Mouse (Mus musculus): ENCODE measurements around the gene Asns. TPM values are rescaled to one million over a fixed set of nuclear protein-coding genes. Genes with fewer than 3 reads are reported as not detected.

Asns gene
- polyA plus RNA-seq (2012; ENCODE audit: insufficient read depth, low replicate concordance): 5.1 and 28.9 TPM in 2 replicates

- peaks cover 24% of the 10 kb centered on the region for H3K36me3 ChIP-seq (replicated peaks; ENCODE audit: low read length)
- peak within 1 kb of the TSS; percentile 94 for H3K4me3 ChIP-seq (replicated peaks)
- no peak for TF ChIP-seq FLI1 (IDR thresholded peaks at IDR 0.05; ENCODE audit: low read length)
- no peak for TF ChIP-seq GATA1 (IDR thresholded peaks at IDR 0.05; ENCODE audit: borderline replicate concordance, low read length)
- no peaks in the 10 kb centered on the region for H3K9me3 ChIP-seq
- H3K27me3 ChIP-seq (replicated peaks): peaks cover 4% of the 10 kb centered on the region
- H3K4me1 ChIP-seq: peaks cover 67% of the 10 kb centered on the region
Observed at GRCm38 (mm10) chr6:7692884-7693585, at the start of gene Asns. TSS of gene Asns (minus strand) at chr6:7693254.

GRCm38 (mm10) chr6:7741721-7742120, 48.7 kb upstream of the Asns start:
- H3K4me1 ChIP-seq: peaks cover 30% of the 10 kb centered on the region
- H3K27me3 ChIP-seq (replicated peaks): no peaks in the 10 kb centered on the region
- TF ChIP-seq FLI1 (IDR thresholded peaks at IDR 0.05; ENCODE audit: low read length) (no peak), GATA1 (IDR thresholded peaks at IDR 0.05; ENCODE audit: borderline replicate concordance, low read length) (no peak)

GRCm38 (mm10) chr6:7737842-7738241, 44.8 kb upstream of the Asns start:
- Histone ChIP-seq H3K9me3 (peaks cover 7% of the 10 kb centered on the region; the same call in 1 of the 2 replicates), H3K4me3 (replicated peaks) (no peak overlapping the region), H3K4me1 (peaks cover 35% of the 10 kb centered on the region), H3K36me3 (replicated peaks; ENCODE audit: low read length) (peaks cover 7% of the 10 kb centered on the region), H3K27me3 (replicated peaks) (no peaks in the 10 kb centered on the region)
- no peak for TF ChIP-seq FLI1 (IDR thresholded peaks at IDR 0.05; ENCODE audit: low read length)
- no peak for TF ChIP-seq GATA1 (IDR thresholded peaks at IDR 0.05; ENCODE audit: borderline replicate concordance, low read length)

More at GRCm38 (mm10) chr6:7741721-7742120, 48.7 kb upstream of the Asns start:
- no peak overlapping the region for H3K4me3 ChIP-seq (replicated peaks)
- H3K36me3 ChIP-seq (replicated peaks; ENCODE audit: low read length): peaks cover 7% of the 10 kb centered on the region
- peaks cover 7% of the 10 kb centered on the region; the same call in 1 of the 2 replicates for H3K9me3 ChIP-seq

GRCm38 (mm10) chr6:7732754-7733708, 40.0 kb upstream of the Asns start:
- Histone ChIP-seq H3K4me3 (replicated peaks) (no peak overlapping the region), H3K27me3 (replicated peaks) (no peaks in the 10 kb centered on the region), H3K36me3 (replicated peaks; ENCODE audit: low read length) (peaks cover 2% of the 10 kb centered on the region), H3K9me3 (peaks cover 23% of the 10 kb centered on the region), H3K4me1 (peaks cover 21% of the 10 kb centered on the region)
- TF ChIP-seq GATA1 (IDR thresholded peaks at IDR 0.05; ENCODE audit: borderline replicate concordance, low read length): no peak
- no peak for TF ChIP-seq FLI1 (IDR thresholded peaks at IDR 0.05; ENCODE audit: low read length)

- no peak for TF ChIP-seq FLI1 (IDR thresholded peaks at IDR 0.05; ENCODE audit: low read length)
- no peak for TF ChIP-seq GATA1 (IDR thresholded peaks at IDR 0.05; ENCODE audit: borderline replicate concordance, low read length)
- peaks cover 22% of the 10 kb centered on the region for H3K9me3 ChIP-seq
- H3K4me1 ChIP-seq: peaks cover 21% of the 10 kb centered on the region
- no peaks in the 10 kb centered on the region for H3K27me3 ChIP-seq (replicated peaks)
- no peaks in the 10 kb centered on the region for H3K36me3 ChIP-seq (replicated peaks; ENCODE audit: low read length)
- no peak overlapping the region for H3K4me3 ChIP-seq (replicated peaks)
Observed at GRCm38 (mm10) chr6:7732097-7732496, 39.0 kb upstream of the Asns start.

GRCm38 (mm10) chr6:7729128-7729527, 36.1 kb upstream of the Asns start:
- Histone ChIP-seq H3K9me3 (peaks cover 22% of the 10 kb centered on the region), H3K27me3 (replicated peaks) (no peaks in the 10 kb centered on the region), H3K4me3 (replicated peaks) (no peak overlapping the region), H3K36me3 (replicated peaks; ENCODE audit: low read length) (no peaks in the 10 kb centered on the region), H3K4me1 (peaks cover 10% of the 10 kb centered on the region)
- no peak for TF ChIP-seq FLI1 (IDR thresholded peaks at IDR 0.05; ENCODE audit: low read length)
- no peak for TF ChIP-seq GATA1 (IDR thresholded peaks at IDR 0.05; ENCODE audit: borderline replicate concordance, low read length)

- TF ChIP-seq FLI1 (IDR thresholded peaks at IDR 0.05; ENCODE audit: low read length) (no peak), GATA1 (IDR thresholded peaks at IDR 0.05; ENCODE audit: borderline replicate concordance, low read length) (no peak)
- peaks cover 1% of the 10 kb centered on the region for H3K4me1 ChIP-seq
- H3K4me3 ChIP-seq (replicated peaks): no peak overlapping the region
- peaks cover 22% of the 10 kb centered on the region for H3K9me3 ChIP-seq
- no peaks in the 10 kb centered on the region for H3K36me3 ChIP-seq (replicated peaks; ENCODE audit: low read length)
- no peaks in the 10 kb centered on the region for H3K27me3 ChIP-seq (replicated peaks)
Observed at GRCm38 (mm10) chr6:7728241-7728640, 35.2 kb upstream of the Asns start.

GRCm38 (mm10) chr6:7716236-7716635, 23.2 kb upstream of the Asns start:
- no peaks in the 10 kb centered on the region for H3K27me3 ChIP-seq (replicated peaks)
- TF ChIP-seq GATA1 (IDR thresholded peaks at IDR 0.05; ENCODE audit: borderline replicate concordance, low read length): no peak
- TF ChIP-seq FLI1 (IDR thresholded peaks at IDR 0.05; ENCODE audit: low read length): no peak
- no peaks in the 10 kb centered on the region for H3K9me3 ChIP-seq
- no peaks in the 10 kb centered on the region for H3K36me3 ChIP-seq (replicated peaks; ENCODE audit: low read length)
- no peaks in the 10 kb centered on the region for H3K4me1 ChIP-seq
- no peak overlapping the region for H3K4me3 ChIP-seq (replicated peaks)

GRCm38 (mm10) chr6:7714230-7714629, 21.2 kb upstream of the Asns start:
- TF ChIP-seq FLI1 (IDR thresholded peaks at IDR 0.05; ENCODE audit: low read length) (no peak), GATA1 (IDR thresholded peaks at IDR 0.05; ENCODE audit: borderline replicate concordance, low read length) (no peak)
- Histone ChIP-seq H3K4me3 (replicated peaks) (no peak overlapping the region), H3K27me3 (replicated peaks) (no peaks in the 10 kb centered on the region)

More at GRCm38 (mm10) chr6:7714230-7714629, 21.2 kb upstream of the Asns start:
- H3K9me3 ChIP-seq: no peaks in the 10 kb centered on the region
- H3K36me3 ChIP-seq (replicated peaks; ENCODE audit: low read length): no peaks in the 10 kb centered on the region
- no peaks in the 10 kb centered on the region for H3K4me1 ChIP-seq

Measured in megakaryocyte, embryonic 14.5 days (primary cell).